Mouse (Mus musculus) kidney, embryonic 16.5 days (tissue): Measurements from ENCODE around the gene Mipep. TPM values are rescaled to one million over a fixed set of nuclear protein-coding genes. Genes with fewer than 3 reads are reported as not detected.

ENCODE experiments used
- polyA plus RNA-seq: library from polyadenylated mRNA; unstranded; fragments of >200 nt; fragmentation: Nextera tagmentation; extraction: Ambion mirVana; gene quantifications from 2 replicates; pipeline ENCODE4 v1.2.1, GENCODE M21; 2015

Mipep gene
- polyA plus RNA-seq, 1 experiment from 2014 or later, result 24.6 TPM

Other genes with a start within 250 kb of the Mipep start
- 67.5 and 68.1 TPM in 2 replicates for gene Spata13, start 150.6 kb upstream of the Mipep start, polyA plus RNA-seq
- gene C1qtnf9, start 16.4 kb upstream of the Mipep start, polyA plus RNA-seq, result 0.41 and 0.56 TPM in 2 replicates